Mouse (Mus musculus) lung, embryonic 14.5 days (tissue): ENCODE measurements around the gene Tnfrsf23. TPM values are rescaled to one million over a fixed set of nuclear protein-coding genes. Genes with fewer than 3 reads are reported as not detected.
"Not testable (repeated sequence)": the region's sequence is repeated elsewhere in the genome, so short reads cannot be mapped to it uniquely, and the experiment has no call there.

ENCODE experiments used
- ATAC-seq: fragments of 200-750 bp; cut with Nextera tagmentation; 2 replicates; pipeline ENCODE4 v1.8.0; 2017; ENCODE audit warnings: mild to moderate bottlenecking, moderate TSS enrichment, moderate library complexity; ENCODE audit not compliant: insufficient read depth
- DNase-seq: peaks from one replicate; pipeline ENCODE4 v3.0.0-alpha.2; 2015
- H3K27ac ChIP-seq: fragments of 300-500 bp; sonication (generic); 2 replicates; pipeline ENCODE4 v1.5.1; 2014; ENCODE audit warnings: low read depth, mild to moderate bottlenecking, moderate library complexity
- H3K27me3 ChIP-seq: fragments of 300-500 bp; sonication (generic); 2 replicates; pipeline ENCODE4 v1.6.1; 2014; ENCODE audit warnings: low read length, control low read depth; ENCODE audit not compliant: insufficient read depth
- H3K36me3 ChIP-seq: fragments of 300-500 bp; sonication (generic); 2 replicates; pipeline ENCODE4 v1.6.1; 2014; ENCODE audit warnings: control low read depth; ENCODE audit not compliant: insufficient read depth
- H3K4me1 ChIP-seq: fragments of 300-500 bp; sonication (generic); 2 replicates; pipeline ENCODE4 v1.6.1; 2014; ENCODE audit warnings: antibody characterized with exemption, control low read depth; ENCODE audit not compliant: insufficient read depth
- H3K4me2 ChIP-seq: fragments of 300-500 bp; sonication (generic); 2 replicates; pipeline ENCODE4 v1.6.1; 2014; ENCODE audit warnings: mild to moderate bottlenecking
- H3K4me3 ChIP-seq: fragments of 300-500 bp; sonication (generic); 2 replicates; pipeline ENCODE4 v1.5.1; 2014; ENCODE audit warnings: low read depth, low read length
- H3K9ac ChIP-seq: fragments of 300-500 bp; sonication (generic); 2 replicates; pipeline ENCODE4 v1.6.1; 2014
- H3K9me3 ChIP-seq: fragments of 300-500 bp; sonication (generic); 2 replicates; pipeline ENCODE4 v1.6.1; 2016; ENCODE audit warnings: low read depth, low read length, control low read depth
- CTCF ChIP-seq: IDR thresholded peaks from 2 replicates; pipeline ENCODE4 v1.5.1; 2016; ENCODE audit warnings: antibody characterized with exemption, low read depth
- WGBS: fragments of 180-500 bp; shearing (Covaris S2); extraction: QIAGEN DNeasy Blood & Tissue Kit; methylation state at CpG from one replicate; pipeline ENCODE4 v1.1.7; 2014; 5-methylcytosine and 5-hydroxymethylcytosine counted together
- polyA plus RNA-seq: library from polyadenylated mRNA; unstranded; fragments of >200 nt; fragmentation: Nextera tagmentation; extraction: Ambion mirVana; gene quantifications from 2 replicates; pipeline ENCODE4 v1.2.1, GENCODE M21; 2014

Gene Tnfrsf23
- polyA plus RNA-seq, 1 experiment from 2014 or later, result 1.1 TPM

GRCm38 (mm10) chr7:143649034-143649768 lies 36.5 kb downstream of the Tnfrsf23 start, which contains the start of gene Tnfrsf22:
Gene Tnfrsf22 (minus strand): TSS chr7:143649661.
- no peaks in the 10 kb centered on the region; the same call in 1 of the 2 replicates for H3K9me3 ChIP-seq
- no peaks in the 10 kb centered on the region for H3K36me3 ChIP-seq
- peak within 1 kb of the TSS; percentile 49 for H3K4me3 ChIP-seq
- no peaks in the 10 kb centered on the region for H3K4me1 ChIP-seq
- no peak within 1 kb of the TSS for H3K27ac ChIP-seq
- H3K27me3 ChIP-seq, result no peaks in the 10 kb centered on the region
- H3K9ac ChIP-seq, result peak within 1 kb of the TSS; percentile 63
- DNase-seq (peak; percentile 92), ATAC-seq (peak; percentile 99)
- peak within 1 kb of the TSS; percentile 89 for H3K4me2 ChIP-seq
- no peak for TF ChIP-seq CTCF
- WGBS, result 2% methylated on average over 39 of the region's 39 CpGs

- 85% methylated on average over 2 of the region's 2 CpGs for WGBS
- ATAC-seq, H3K27ac ChIP-seq, H3K4me1 ChIP-seq, H3K27me3 ChIP-seq, DNase-seq, H3K9me3 ChIP-seq, H3K4me3 ChIP-seq, H3K4me2 ChIP-seq, H3K36me3 ChIP-seq, H3K9ac ChIP-seq: not testable (repeated sequence)
Measured at GRCm38 (mm10) chr7:143643949-143644348, 41.7 kb downstream of the Tnfrsf23 start.

- no peak for ATAC-seq
- no peak for TF ChIP-seq CTCF
- WGBS, result 89% methylated on average over 1 of the region's 1 CpGs
Measured at GRCm38 (mm10) chr7:143636674-143637073, 49.0 kb downstream of the Tnfrsf23 start.

GRCm38 (mm10) chr7:143631503-143631902 lies 54.2 kb downstream of the Tnfrsf23 start:
- no peak overlapping the region for H3K4me3 ChIP-seq
- no peak for TF ChIP-seq CTCF
- H3K9ac ChIP-seq, result no peak overlapping the region
- H3K27me3 ChIP-seq, result no peaks in the 10 kb centered on the region
- H3K4me1 ChIP-seq, result no peaks in the 10 kb centered on the region
- ATAC-seq (no peak), DNase-seq (no peak)
- H3K4me2 ChIP-seq, result no peak overlapping the region
- H3K36me3 ChIP-seq, result no peaks in the 10 kb centered on the region
- WGBS, result 60% methylated on average over 2 of the region's 2 CpGs
- no peak overlapping the region for H3K27ac ChIP-seq
- H3K9me3 ChIP-seq, result no peaks in the 10 kb centered on the region

More at GRCm38 (mm10) chr7:143636674-143637073, 49.0 kb downstream of the Tnfrsf23 start:
- no peaks in the 10 kb centered on the region for H3K27me3 ChIP-seq
- no peaks in the 10 kb centered on the region for H3K4me1 ChIP-seq
- H3K9me3 ChIP-seq, result no peaks in the 10 kb centered on the region
- no peak overlapping the region for H3K27ac ChIP-seq
- H3K36me3 ChIP-seq, result no peaks in the 10 kb centered on the region
- H3K4me2 ChIP-seq, result no peak overlapping the region
- DNase-seq, result no peak
- no peak overlapping the region for H3K4me3 ChIP-seq
- H3K9ac ChIP-seq, result no peak overlapping the region

GRCm38 (mm10) chr7:143629501-143629900 lies 56.2 kb downstream of the Tnfrsf23 start:
- Histone ChIP-seq H3K4me2 (no peak overlapping the region), H3K27ac (no peak overlapping the region), H3K9me3 (no peaks in the 10 kb centered on the region), H3K27me3 (no peaks in the 10 kb centered on the region), H3K4me3 (no peak overlapping the region), H3K36me3 (no peaks in the 10 kb centered on the region), H3K9ac (no peak overlapping the region), H3K4me1 (no peaks in the 10 kb centered on the region)
- TF ChIP-seq CTCF, result no peak
- ATAC-seq, result no peak
- WGBS, result 31% methylated on average over 1 of the region's 1 CpGs
- no peak for DNase-seq

GRCm38 (mm10) chr7:143628540-143628939 lies 57.1 kb downstream of the Tnfrsf23 start, which contains the start of gene Tnfrsf26:
Gene Tnfrsf26 (minus strand): TSS chr7:143628722.
- Histone ChIP-seq H3K4me2 (no peak within 1 kb of the TSS), H3K9me3 (no peaks in the 10 kb centered on the region), H3K36me3 (no peaks in the 10 kb centered on the region), H3K27me3 (no peaks in the 10 kb centered on the region), H3K9ac (no peak within 1 kb of the TSS), H3K27ac (no peak within 1 kb of the TSS), H3K4me3 (no peak within 1 kb of the TSS), H3K4me1 (no peaks in the 10 kb centered on the region)
- DNase-seq (no peak), ATAC-seq (no peak)
- 90% methylated on average over 1 of the region's 1 CpGs for WGBS
- TF ChIP-seq CTCF, result no peak

GRCm38 (mm10) chr7:143627555-143628286 lies 58.0 kb downstream of the Tnfrsf23 start:
- WGBS, result 46% methylated on average over 10 of the region's 10 CpGs
- no peak overlapping the region for H3K4me3 ChIP-seq
- H3K27ac ChIP-seq, result no peak overlapping the region
- no peak overlapping the region for H3K4me2 ChIP-seq
- ATAC-seq (no peak), DNase-seq (no peak)
- TF ChIP-seq CTCF, result no peak
- no peaks in the 10 kb centered on the region for H3K36me3 ChIP-seq
- H3K27me3 ChIP-seq, result no peaks in the 10 kb centered on the region
- H3K9ac ChIP-seq, result no peak overlapping the region
- H3K4me1 ChIP-seq, result no peaks in the 10 kb centered on the region
- no peaks in the 10 kb centered on the region for H3K9me3 ChIP-seq
